Mouse (Mus musculus) embryo, embryonic 10.5 days (tissue): ENCODE measurements around the gene B3gnt2.

ENCODE experiments used
- DNase-seq: peaks from one replicate; pipeline ENCODE4 v3.0.0-alpha.2; 2015; ENCODE audit warnings: low spot score

The B3gnt2 gene

DNA sequence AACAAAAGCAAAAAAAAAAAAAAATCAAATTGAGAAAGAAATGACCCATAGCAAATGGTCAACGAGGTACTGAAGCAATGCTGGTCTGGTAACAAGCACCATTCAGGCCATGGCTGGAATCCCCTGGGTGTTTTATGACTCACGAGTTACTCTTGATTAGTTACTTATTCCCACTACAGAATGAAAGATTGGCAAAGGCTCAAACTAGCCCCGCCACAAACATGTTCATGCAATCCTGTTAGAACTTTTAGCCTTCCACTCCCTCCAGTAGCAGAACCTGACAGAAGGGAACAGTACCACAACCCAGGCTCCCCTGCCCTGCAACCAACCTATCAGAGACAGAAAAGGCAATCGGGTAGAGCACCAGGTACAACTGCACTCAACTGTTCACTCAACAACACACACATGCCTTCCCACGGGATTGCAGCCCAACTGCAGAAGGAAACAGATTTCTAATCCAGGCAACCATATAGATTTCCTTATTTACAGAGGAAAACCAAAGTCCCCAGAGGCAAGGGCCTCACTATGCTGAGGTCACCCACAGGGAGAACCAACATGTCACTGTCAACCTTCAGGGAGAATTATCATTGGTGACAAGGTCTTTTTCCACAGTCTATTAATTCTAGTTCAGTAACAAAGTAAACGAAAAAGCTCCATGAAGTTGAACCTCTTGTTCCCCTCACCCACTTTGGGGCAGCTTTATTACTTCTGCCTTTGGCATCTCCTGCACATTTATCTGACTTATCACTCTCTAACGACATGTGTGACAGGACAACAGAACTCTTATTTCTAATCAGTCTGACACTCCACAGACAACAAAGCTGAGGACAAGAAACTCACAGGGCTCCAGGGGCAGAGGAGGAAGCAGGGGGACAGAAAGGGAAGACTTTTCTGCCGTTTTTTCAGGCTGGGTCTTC, 12.8 kb downstream of the B3gnt2 start:
- DNase-seq: no peak

GRCm38 (mm10) chr11:22846960-22847731, 13.6 kb downstream of the B3gnt2 start:
- DNase-seq: no peak

- no peak for DNase-seq
These were observed 14.5 kb downstream of the B3gnt2 start for GRCm38 (mm10) chr11:22846093-22846835.

DNA sequence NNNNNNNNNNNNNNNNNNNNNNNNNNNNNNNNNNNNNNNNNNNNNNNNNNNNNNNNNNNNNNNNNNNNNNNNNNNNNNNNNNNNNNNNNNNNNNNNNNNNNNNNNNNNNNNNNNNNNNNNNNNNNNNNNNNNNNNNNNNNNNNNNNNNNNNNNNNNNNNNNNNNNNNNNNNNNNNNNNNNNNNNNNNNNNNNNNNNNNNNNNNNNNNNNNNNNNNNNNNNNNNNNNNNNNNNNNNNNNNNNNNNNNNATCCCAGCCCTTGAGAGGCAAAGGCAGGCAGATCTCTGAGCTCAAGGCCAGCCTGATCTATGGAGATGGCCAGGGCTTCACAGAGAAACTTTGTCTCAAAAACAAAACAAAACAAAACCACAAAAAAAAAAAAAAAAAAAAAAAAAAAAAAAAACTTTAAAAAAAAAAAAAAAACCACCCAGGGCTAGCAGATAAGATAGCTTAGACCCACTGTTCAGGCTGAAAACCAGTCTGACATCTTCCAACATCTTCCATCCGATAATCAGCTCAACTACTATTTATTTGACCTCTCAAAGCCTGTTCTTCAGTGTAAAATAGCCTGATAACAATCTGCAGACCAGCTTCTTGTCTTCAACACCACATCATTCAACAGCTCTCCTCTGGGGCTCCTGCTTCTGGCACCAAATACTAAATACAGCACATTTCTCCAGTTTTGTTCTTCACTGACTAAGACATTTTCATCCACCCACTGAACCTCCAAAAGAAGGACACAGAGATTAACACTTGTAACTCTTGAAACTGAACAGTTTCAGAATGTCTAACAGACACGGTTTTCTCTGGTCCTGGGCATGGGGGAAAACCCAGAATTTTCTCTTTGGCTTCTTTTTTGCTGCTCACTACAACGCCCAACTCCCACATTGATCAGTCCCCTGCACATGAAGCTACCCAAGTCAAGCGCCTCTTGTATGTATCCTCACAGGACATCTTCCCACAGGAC, 15.7 kb downstream of the B3gnt2 start:
- DNase-seq: no peak

DNA sequence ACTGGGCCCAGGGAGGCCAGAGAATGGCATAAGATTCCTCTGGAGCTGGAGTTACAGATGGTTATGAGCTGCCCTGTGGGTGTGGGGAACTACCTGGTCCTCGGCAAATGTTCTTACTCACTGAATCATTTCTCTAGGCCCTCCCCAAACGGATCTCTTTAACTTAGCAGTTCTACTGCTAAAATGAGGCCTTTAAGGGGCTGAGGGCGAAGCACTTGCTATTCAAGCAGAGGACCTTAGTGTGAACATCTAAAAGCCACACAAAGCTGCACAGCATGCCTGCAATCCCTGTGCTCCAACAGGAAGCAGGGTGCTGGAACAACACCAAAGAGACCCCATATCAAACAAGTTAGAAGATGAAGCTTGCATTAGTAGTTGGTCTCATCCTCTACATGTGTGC, 21.3 kb downstream of the B3gnt2 start:
- DNase-seq: no peak

GRCm38 (mm10) chr11:22838361-22838760, 22.4 kb downstream of the B3gnt2 start:
- DNase-seq: no peak

DNA sequence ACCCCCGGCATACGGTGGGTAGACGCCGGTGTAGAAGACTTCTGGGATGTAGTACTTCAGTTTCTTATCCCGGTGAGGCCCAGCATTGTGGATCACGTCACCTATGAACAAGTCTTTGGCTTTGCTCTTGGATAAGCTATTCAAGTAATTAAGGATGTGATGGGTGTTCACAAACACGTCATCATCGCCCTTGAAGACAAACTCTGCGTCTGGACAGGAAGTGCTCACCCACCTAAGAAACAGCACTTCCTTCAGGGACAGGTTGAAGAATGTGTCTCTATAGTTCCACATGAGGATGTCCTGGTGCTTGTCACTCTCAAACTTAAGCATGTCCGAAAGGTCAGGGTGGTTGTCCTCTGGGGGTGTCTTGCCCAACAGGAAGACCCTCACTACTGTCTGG, 24.5 kb downstream of the B3gnt2 start:
- no peak for DNase-seq

GRCm38 (mm10) chr11:22832600-22832999, 28.2 kb downstream of the B3gnt2 start:
- DNase-seq: no peak

GRCm38 (mm10) chr11:22831916-22832315, 28.8 kb downstream of the B3gnt2 start:
- DNase-seq: no peak

DNA sequence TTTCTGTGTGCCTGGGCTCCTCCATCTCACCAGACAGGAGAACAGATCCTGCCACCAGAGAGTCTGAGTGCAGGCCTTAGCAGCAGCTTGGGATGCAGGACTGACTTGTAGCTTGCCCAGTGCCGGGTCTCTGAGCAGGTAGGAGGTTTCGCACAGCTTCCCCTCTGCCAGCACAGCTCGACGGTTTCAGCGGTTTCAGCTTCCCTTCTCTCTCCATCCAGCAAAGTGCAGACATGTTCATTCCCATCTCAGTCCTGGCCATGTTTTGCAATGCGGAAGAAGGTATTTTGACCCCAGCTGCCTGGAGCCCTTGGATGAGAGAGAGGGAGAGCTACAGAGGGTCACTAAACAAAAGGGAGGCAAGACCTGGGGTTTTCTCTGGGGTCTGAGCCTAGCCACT, 30.1 kb downstream of the B3gnt2 start:
- no peak for DNase-seq

DNA sequence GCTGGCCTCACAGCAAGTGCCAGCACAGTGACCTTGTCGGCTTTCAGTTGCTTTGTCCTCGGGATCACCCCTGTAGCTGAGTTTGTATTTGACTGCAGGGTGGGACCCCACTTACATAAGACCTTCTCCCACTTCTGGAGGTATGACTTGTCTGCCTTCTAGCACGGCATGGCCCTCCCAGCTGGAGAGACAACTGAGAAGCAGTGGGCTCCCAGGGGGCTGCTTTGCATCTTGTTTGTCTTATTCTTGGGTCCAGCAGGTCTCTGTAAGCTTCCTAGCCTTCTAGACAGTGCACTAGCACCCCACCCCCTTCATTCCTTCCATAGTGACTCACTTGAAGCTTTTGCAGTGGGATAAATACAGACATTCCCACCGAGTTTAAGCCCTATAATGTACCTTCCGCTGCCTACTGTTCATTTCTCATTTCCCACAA, 30.6 kb downstream of the B3gnt2 start:
- DNase-seq: no peak

GRCm38 (mm10) chr11:22828988-22829632, 31.7 kb downstream of the B3gnt2 start:
- DNase-seq: no peak

DNA sequence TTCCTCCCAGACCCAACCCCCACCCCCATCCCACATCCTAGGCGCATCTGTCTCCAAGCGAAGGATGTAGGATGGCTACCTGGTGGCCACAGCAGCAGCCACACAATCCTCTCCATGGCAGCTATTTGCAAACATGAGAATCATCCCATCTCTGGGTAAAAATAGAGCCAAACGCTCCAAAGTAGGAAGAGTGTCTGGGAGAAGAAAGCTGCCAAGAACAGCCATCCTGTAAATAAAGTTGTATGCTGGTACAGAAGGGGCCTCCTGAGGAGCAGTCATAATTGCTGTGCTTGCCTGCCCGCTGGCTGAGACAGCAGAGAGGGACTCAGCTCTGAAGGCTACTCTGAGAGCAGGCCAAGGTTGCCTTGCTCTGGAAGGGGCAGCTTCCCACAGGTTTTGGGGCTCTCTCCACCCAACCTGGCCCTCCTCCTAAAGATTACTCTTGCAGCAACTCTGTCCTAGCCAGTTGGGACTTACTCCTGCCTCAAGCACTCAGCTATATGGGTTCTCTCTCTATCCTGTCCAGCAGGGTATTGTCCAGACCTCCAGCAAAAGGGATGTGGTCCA, 33.2 kb downstream of the B3gnt2 start:
- no peak for DNase-seq

GRCm38 (mm10) chr11:22826665-22827064, 34.1 kb downstream of the B3gnt2 start:
- no peak for DNase-seq

DNA sequence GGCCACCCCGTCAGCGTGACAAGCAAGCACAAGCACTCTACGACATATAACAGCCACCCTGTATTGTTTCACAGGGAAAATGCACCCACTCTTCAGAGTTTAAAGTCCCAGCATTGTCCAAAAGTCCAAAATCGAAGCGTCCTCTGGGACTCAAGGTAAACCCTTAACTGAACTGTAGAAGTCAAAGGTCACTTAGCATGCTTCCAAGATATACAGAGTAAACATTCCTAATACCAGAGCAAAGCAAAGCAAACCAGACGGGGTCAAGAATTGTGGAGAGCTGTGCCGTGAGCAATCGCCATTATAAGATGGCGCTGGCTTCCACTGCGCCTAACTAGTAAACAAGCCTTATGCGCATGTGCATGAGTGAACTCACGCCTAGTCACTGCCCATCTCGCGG, 34.7 kb downstream of the B3gnt2 start:
- no peak for DNase-seq

DNA sequence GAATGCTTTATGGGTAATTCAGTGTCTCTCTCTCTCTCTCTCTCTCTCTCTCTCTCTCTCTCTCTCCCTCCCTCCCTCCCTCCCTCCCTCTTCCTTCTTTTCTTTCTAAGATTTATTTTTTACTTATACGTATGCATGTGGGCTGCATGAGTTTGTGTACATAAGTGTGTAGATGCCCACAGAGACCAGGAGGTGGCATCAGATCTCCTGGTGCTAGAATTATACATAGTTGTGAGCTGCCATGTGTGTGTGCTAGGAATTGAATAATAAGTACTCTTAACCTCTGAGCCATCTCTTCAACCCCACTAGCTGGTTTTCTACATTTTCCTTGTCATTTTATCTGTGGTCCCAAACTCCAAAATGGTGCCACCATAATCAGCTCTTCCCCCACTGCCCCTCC, 35.2 kb downstream of the B3gnt2 start:
- DNase-seq: no peak

DNA sequence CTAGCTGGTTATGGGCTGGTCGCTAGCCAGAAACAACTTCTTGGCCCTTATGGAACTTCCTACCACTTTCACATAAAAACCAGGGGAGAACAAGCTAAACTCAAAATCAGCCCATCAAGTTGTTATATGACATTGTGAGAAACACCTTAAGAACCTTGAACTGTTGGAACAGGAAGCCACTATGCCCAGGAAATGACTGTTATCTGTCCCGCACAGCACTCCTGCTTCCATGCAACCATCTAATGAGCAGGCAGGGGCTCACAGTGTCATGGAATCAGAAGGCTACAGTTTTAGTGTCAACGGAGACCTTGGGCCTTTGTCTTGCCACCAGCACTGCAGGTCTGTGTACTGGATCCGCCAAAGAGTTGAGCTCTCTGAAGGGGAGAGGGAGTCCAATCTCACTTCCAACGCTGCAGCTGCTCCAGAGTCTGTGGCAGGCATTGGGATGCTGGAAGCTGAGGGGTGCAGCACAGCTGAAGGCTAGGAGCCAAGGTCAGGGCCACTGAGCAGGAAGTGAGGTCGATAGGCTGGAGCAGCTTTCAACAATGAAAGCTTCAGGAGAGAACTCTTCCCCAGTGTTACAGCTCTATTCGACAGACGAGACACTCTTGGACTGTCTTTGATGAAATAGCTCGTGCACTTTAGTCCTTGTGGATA, 36.6 kb downstream of the B3gnt2 start:
- no peak for DNase-seq

GRCm38 (mm10) chr11:22821243-22821642, 39.5 kb downstream of the B3gnt2 start:
- no peak for DNase-seq

- no peak for DNase-seq
These were observed 42.4 kb downstream of the B3gnt2 start for GRCm38 (mm10) chr11:22818371-22818770.

GRCm38 (mm10) chr11:22815877-22816276, 44.9 kb downstream of the B3gnt2 start:
- DNase-seq: no peak
